Mouse (Mus musculus) E14TG2a.4 (cell line): ENCODE data around the gene Phf19.

Experiments used
- CTCF ChIP-seq: conservative IDR thresholded peaks from 2 replicates; pipeline ENCODE4 v1.5.1; 2014; ENCODE audit warnings: low read length
- NANOG ChIP-seq: IDR thresholded peaks from 2 replicates; pipeline ENCODE4 v1.6.1; 2014; ENCODE audit warnings: borderline replicate concordance, low read length, mixed read lengths
- POU5F1 ChIP-seq: IDR thresholded peaks from 2 replicates; pipeline ENCODE4 v1.6.1; 2014; ENCODE audit warnings: low read length, borderline replicate concordance

DNA sequence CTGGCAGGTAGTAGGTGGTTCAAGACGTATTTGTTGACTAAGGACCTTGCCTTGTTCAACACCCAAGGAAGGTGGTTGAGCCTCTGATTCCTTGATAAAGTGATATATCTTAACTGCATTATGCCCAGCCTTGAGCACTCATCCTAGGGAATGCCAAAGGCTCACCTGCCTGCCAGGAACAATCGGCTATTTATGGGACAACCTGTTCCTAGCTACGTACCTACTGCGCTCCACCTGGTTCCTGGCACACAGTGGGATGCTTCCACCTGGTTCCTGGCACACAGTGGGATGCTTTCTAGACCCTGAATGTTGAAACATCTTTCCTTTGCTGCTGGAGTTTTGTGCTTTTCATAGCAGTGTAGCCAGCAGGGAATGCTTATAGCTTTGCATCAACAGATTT, 4.1 kb downstream of the Phf19 start:
- TF ChIP-seq CTCF (no peak), NANOG (no peak), POU5F1 (no peak)
